Mouse (Mus musculus): ENCODE results near the gene Rtl4. TPM values are rescaled to one million over a fixed set of nuclear protein-coding genes. Genes with fewer than 3 reads are reported as not detected.

Rtl4 gene
- polyA plus RNA-seq (2015; fragmentation: Nextera tagmentation; extraction: Ambion mirVana): 0.07 and 0.13 TPM in 2 replicates

- H3K9ac ChIP-seq (ENCODE audit: low read depth, low read length): no peak within 1 kb of the TSS
- no peak for ATAC-seq
- peak within 1 kb of the TSS; percentile 62 for H3K4me2 ChIP-seq (replicated peaks; ENCODE audit: low read depth)
- no peak within 1 kb of the TSS for H3K27ac ChIP-seq (ENCODE audit: low read depth, low read length)
- 28% methylated on average over 16 of the region's 31 CpGs for WGBS
- no peaks in the 10 kb centered on the region for H3K4me1 ChIP-seq (replicated peaks; ENCODE audit: control insufficient read depth, insufficient read depth, low read length)
- H3K9me3 ChIP-seq (ENCODE audit: control insufficient read depth): no peaks in the 10 kb centered on the region
- no peaks in the 10 kb centered on the region for H3K36me3 ChIP-seq (ENCODE audit: control insufficient read depth, insufficient read depth)
- TF ChIP-seq CTCF (IDR thresholded peaks at IDR 0.05; ENCODE audit: low read depth): no peak
- 0 out of 2 replicates have a peak, but pooled peaks cover 4% of the 10 kb centered on the region for H3K27me3 ChIP-seq (replicated peaks; ENCODE audit: control insufficient read depth, insufficient read depth, low read length)
- H3K4me3 ChIP-seq (ENCODE audit: low read depth, low read length): peak within 1 kb of the TSS; percentile 26
These were observed at the start of gene Rtl4 for GRCm38 (mm10) chrX:144688207-144689118. TSS of gene Rtl4 (plus strand) at chrX:144688907.

DNA sequence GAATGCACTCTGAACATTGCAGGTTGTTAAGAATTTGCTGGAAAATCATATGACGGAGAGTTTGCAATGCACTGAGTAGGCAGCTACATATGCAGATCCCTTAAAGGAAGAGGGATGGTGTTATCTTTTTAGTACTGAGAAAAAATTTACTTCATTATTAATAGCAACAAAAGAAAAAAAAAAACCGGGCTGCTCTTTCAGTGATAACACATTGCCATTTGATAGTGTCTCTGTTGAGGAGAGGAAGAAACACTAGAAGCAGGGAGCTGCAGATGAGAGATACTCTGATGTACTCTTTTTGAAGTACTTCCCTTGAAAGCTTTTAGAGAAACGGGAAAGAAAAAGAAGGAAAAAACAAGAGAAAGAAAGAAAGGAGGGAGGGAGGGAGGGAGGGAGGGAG, 44.0 kb upstream of the Rtl4 start:
- WGBS: 62% methylated on average over 3 of the region's 3 CpGs
- no peak for ATAC-seq
- Histone ChIP-seq H3K9me3 (ENCODE audit: control insufficient read depth) (no peaks in the 10 kb centered on the region), H3K27me3 (replicated peaks; ENCODE audit: control insufficient read depth, insufficient read depth, low read length) (no peaks in the 10 kb centered on the region), H3K4me1 (replicated peaks; ENCODE audit: control insufficient read depth, insufficient read depth, low read length) (no peaks in the 10 kb centered on the region), H3K4me3 (ENCODE audit: low read depth, low read length) (no peak overlapping the region), H3K9ac (ENCODE audit: low read depth, low read length) (no peak overlapping the region), H3K27ac (ENCODE audit: low read depth, low read length) (no peak overlapping the region), H3K36me3 (ENCODE audit: control insufficient read depth, insufficient read depth) (no peaks in the 10 kb centered on the region), H3K4me2 (replicated peaks; ENCODE audit: low read depth) (no peak overlapping the region)
- no peak for TF ChIP-seq CTCF (IDR thresholded peaks at IDR 0.05; ENCODE audit: low read depth)

DNA sequence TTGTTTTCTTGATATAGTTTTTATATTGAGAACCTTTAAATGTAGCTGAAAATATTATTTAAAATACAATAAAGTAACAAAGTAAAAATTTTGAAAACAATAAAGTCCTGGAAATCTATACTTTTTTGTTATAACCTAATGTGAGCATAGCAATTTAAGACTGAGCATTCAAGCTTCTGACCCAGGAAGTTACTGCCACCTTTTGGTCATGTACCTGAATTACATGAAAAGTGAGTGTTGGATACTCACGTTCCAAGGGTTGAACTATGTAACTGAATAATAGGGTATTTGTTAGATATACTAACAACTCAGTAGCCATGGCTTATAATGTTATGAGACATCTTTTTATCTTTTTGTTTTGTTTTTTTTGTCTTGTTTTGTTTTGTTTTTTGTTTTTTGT, 43.3 kb upstream of the Rtl4 start:
- Histone ChIP-seq H3K27ac (ENCODE audit: low read depth, low read length) (no peak overlapping the region), H3K4me2 (replicated peaks; ENCODE audit: low read depth) (no peak overlapping the region), H3K4me1 (replicated peaks; ENCODE audit: control insufficient read depth, insufficient read depth, low read length) (no peaks in the 10 kb centered on the region), H3K4me3 (ENCODE audit: low read depth, low read length) (no peak overlapping the region), H3K36me3 (ENCODE audit: control insufficient read depth, insufficient read depth) (no peaks in the 10 kb centered on the region), H3K27me3 (replicated peaks; ENCODE audit: control insufficient read depth, insufficient read depth, low read length) (no peaks in the 10 kb centered on the region), H3K9me3 (ENCODE audit: control insufficient read depth) (no peaks in the 10 kb centered on the region), H3K9ac (ENCODE audit: low read depth, low read length) (no peak overlapping the region)
- 29% methylated on average over 1 of the region's 1 CpGs for WGBS
- no peak for ATAC-seq
- TF ChIP-seq CTCF (IDR thresholded peaks at IDR 0.05; ENCODE audit: low read depth): peak; percentile 52

DNA sequence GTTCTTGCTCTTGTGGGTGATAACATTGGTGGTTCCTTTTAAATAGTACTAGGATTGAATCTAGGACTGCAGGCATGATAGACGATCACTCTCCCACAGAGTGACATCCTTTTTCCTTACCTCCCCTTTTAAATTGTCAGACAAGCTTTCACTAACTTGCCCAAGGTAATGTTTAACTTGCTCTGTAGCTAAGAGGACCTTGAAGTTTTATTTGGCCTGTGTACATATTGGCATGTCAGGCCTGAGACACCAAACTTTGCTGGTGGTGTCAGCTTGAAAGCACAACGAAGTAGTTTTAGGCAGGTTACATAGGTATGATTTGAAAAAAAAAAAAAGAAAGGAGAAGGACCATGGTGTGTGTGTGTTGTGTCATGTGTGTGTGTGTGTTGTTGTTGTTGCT, 36.5 kb upstream of the Rtl4 start:
- H3K4me1 ChIP-seq (replicated peaks; ENCODE audit: control insufficient read depth, insufficient read depth, low read length): no peaks in the 10 kb centered on the region
- no peak for ATAC-seq
- no peak overlapping the region for H3K4me2 ChIP-seq (replicated peaks; ENCODE audit: low read depth)
- TF ChIP-seq CTCF (IDR thresholded peaks at IDR 0.05; ENCODE audit: low read depth): no peak
- H3K4me3 ChIP-seq (ENCODE audit: low read depth, low read length): no peak overlapping the region
- no peaks in the 10 kb centered on the region for H3K36me3 ChIP-seq (ENCODE audit: control insufficient read depth, insufficient read depth)
- H3K27ac ChIP-seq (ENCODE audit: low read depth, low read length): no peak overlapping the region
- no peak overlapping the region for H3K9ac ChIP-seq (ENCODE audit: low read depth, low read length)
- no peaks in the 10 kb centered on the region for H3K9me3 ChIP-seq (ENCODE audit: control insufficient read depth)
- 49% methylated on average over 2 of the region's 2 CpGs for WGBS
- no peaks in the 10 kb centered on the region for H3K27me3 ChIP-seq (replicated peaks; ENCODE audit: control insufficient read depth, insufficient read depth, low read length)

DNA sequence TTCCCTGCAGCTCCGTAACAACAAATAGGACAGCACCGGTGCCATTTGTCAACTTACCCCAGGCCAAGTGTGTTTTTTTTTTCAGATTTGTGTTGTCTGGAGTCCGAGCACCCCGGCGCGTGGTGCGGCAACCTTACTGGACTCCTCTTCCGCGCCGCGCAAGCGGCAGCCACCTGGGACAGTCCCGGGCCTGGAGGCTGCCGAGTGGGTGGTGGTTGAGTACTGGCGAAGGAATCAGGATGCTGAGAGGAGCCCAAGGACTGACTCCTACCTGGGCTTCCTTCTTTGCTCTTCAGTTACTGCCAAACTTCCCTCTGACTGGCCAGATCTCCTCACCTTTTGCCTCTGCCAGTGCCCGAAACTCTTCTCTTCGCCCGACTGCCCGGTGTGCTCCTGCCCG, 965 bp upstream of the Rtl4 start:
- no peak overlapping the region for H3K9ac ChIP-seq (ENCODE audit: low read depth, low read length)
- H3K27me3 ChIP-seq (replicated peaks; ENCODE audit: control insufficient read depth, insufficient read depth, low read length): 0 out of 2 replicates have a peak, but pooled peaks cover 4% of the 10 kb centered on the region
- no peak for TF ChIP-seq CTCF (IDR thresholded peaks at IDR 0.05; ENCODE audit: low read depth)
- no peaks in the 10 kb centered on the region for H3K9me3 ChIP-seq (ENCODE audit: control insufficient read depth)
- 23% methylated on average over 20 of the region's 20 CpGs for WGBS
- no peak overlapping the region for H3K27ac ChIP-seq (ENCODE audit: low read depth, low read length)
- H3K4me1 ChIP-seq (replicated peaks; ENCODE audit: control insufficient read depth, insufficient read depth, low read length): no peaks in the 10 kb centered on the region
- ATAC-seq: no peak
- H3K36me3 ChIP-seq (ENCODE audit: control insufficient read depth, insufficient read depth): no peaks in the 10 kb centered on the region
- H3K4me3 ChIP-seq (ENCODE audit: low read depth, low read length): no peak overlapping the region
- no peak overlapping the region for H3K4me2 ChIP-seq (replicated peaks; ENCODE audit: low read depth)

- peak within 1 kb of the TSS; percentile 62 for H3K4me2 ChIP-seq (replicated peaks; ENCODE audit: low read depth)
- no peaks in the 10 kb centered on the region for H3K36me3 ChIP-seq (ENCODE audit: control insufficient read depth, insufficient read depth)
- no peak for ATAC-seq
- no peaks in the 10 kb centered on the region for H3K9me3 ChIP-seq (ENCODE audit: control insufficient read depth)
- WGBS: 30% methylated on average over 1 of the region's 1 CpGs
- TF ChIP-seq CTCF (IDR thresholded peaks at IDR 0.05; ENCODE audit: low read depth): no peak
- H3K9ac ChIP-seq (ENCODE audit: low read depth, low read length): no peak within 1 kb of the TSS
- 0 out of 2 replicates have a peak, but pooled peaks cover 4% of the 10 kb centered on the region for H3K27me3 ChIP-seq (replicated peaks; ENCODE audit: control insufficient read depth, insufficient read depth, low read length)
- H3K4me3 ChIP-seq (ENCODE audit: low read depth, low read length): peak within 1 kb of the TSS; percentile 26
- no peaks in the 10 kb centered on the region for H3K4me1 ChIP-seq (replicated peaks; ENCODE audit: control insufficient read depth, insufficient read depth, low read length)
- no peak within 1 kb of the TSS for H3K27ac ChIP-seq (ENCODE audit: low read depth, low read length)
These were observed 733 bp upstream of the Rtl4 start, which contains the start of gene Trpc5 for GRCm38 (mm10) chrX:144688142-144688206. TSS of gene Trpc5 (minus strand) at chrX:144688180.

Measured in intestine, postnatal 0 days (tissue).